Mouse (Mus musculus): ENCODE measurements at regions not wholly inside any gene's neighbourhood (a gene's known extent, or its start where the extent isn't known, plus 50 kb on each side); places are given as distances from the start of the nearest gene placed in this dataset.
A peak's percentile ranks its signal among the peaks of the same experiment; 100 is the strongest.

- WGBS = 72% methylated on average over 7 of the region's 7 CpGs
- no peak for TF ChIP-seq CTCF (IDR thresholded peaks at IDR 0.05; ENCODE audit: low read depth)
- TF ChIP-seq EP300 (optimal IDR thresholded peaks at IDR 0.05) = no peak
Measured at GRCm38 (mm10) chrX:99521866-99522265, 50.8 kb upstream of the Pja1 start.

More at GRCm38 (mm10) chrX:99521866-99522265, 50.8 kb upstream of the Pja1 start:
- Histone ChIP-seq H3K27ac (replicated peaks) (0 out of 2 replicates have a peak overlapping the region, but pooled peaks have one; percentile 24), H3K9me3 (ENCODE audit: control insufficient read depth, low read length) (no peaks in the 10 kb centered on the region), H3K4me2 (replicated peaks; ENCODE audit: low read depth) (no peak overlapping the region), H3K4me1 (replicated peaks; ENCODE audit: control insufficient read depth, insufficient read depth) (no peaks in the 10 kb centered on the region), H3K27me3 (ENCODE audit: control insufficient read depth, insufficient read depth, low read length) (no peaks in the 10 kb centered on the region), H3K36me3 (ENCODE audit: control insufficient read depth, insufficient read depth, low read length) (no peaks in the 10 kb centered on the region), H3K4me3 (ENCODE audit: low read depth, low read length) (no peak overlapping the region), H3K9ac (ENCODE audit: low read length) (no peak overlapping the region)
- no peak for ATAC-seq (ENCODE audit: low FRiP score, low TSS enrichment)
- no peak for DNase-seq (ENCODE audit: low spot score)

Measured in stomach, postnatal 0 days (tissue).